Comparison of ENCODE assay signal across 10 mouse cellular contexts in the genomic region with DNA sequence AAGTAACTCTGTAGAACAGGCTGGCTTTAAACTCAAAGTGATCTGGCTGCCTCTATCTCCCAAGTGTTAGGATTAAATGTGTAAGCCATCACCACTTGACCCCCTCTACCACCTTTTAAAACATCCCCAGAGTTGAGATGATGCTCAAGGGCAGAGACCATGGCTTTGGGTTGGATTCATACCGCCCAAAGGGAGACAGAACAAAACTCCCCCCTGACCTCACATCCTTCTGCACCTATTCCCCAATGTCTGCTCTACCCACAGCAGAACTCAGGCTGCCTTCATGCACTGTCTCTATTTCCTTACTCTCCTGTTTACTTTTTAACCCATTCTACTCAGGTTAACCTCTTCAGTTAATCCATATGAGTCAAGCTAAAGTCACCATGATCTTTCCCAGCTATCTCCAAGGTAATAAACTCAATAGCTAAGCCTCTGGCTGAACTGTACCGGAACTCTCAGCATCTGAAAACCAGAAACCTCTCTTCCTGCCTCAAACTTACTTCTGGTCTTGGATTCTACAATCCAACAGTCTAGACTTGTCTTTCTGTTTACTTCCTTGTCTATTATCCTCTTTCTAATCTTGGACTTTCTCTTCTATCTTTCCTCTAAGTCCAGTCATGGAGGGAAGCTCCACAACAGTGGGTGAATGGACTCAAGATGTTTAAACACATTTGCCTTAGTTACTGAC. TPM values are rescaled to one million over a fixed set of nuclear protein-coding genes. Genes with fewer than 3 reads are reported as not detected.
DNase-seq lines count a peak whose midpoint lies in the region; ATAC-seq and TF ChIP-seq lines count a peak whose summit lies in the region.
"Had no signal": no experiment of that assay in that cellular context is flagged by ENCODE, and none has a peak within 500 bp of the region (broad histone marks: within the 10 kb centered on the region; RNA-seq: fewer than 3 reads in every experiment).

No protein-coding gene starts in this region.

- H3K9me3 ChIP-seq in heart, embryonic 14.5 days (ENCODE audit: control insufficient read depth, low read length): no peaks in the 10 kb centered on the region
- no peaks in the 10 kb centered on the region for H3K9me3 ChIP-seq in ES-E14 (ENCODE audit: control insufficient read depth, insufficient read depth, low read depth, low read length)
- no peaks in the 10 kb centered on the region for H3K9me3 ChIP-seq in hindbrain, embryonic 14.5 days (ENCODE audit: control insufficient read depth, low read length)
- no peaks in the 10 kb centered on the region for H3K9me3 ChIP-seq in midbrain, embryonic 14.5 days (ENCODE audit: control insufficient read depth, low read length)

- peak overlapping the region; percentile 92 for H3K4me2 ChIP-seq in heart, embryonic 14.5 days (ENCODE audit: low read length)
- peak overlapping the region; percentile 94 for H3K4me2 ChIP-seq in hindbrain, embryonic 14.5 days (replicated peaks)
- H3K4me2 ChIP-seq in midbrain, embryonic 14.5 days (ENCODE audit: low read length): peak overlapping the region; percentile 88

- peaks cover 5% of the 10 kb centered on the region; the same call in 1 of the 2 replicates for H3K36me3 ChIP-seq in heart, embryonic 14.5 days (ENCODE audit: control insufficient read depth, insufficient read depth, low read length)
- H3K36me3 ChIP-seq in ES-E14 (ENCODE audit: control insufficient read depth, insufficient read depth, low read length, poor library complexity, severe bottlenecking): no peaks in the 10 kb centered on the region
- H3K36me3 ChIP-seq in hindbrain, embryonic 14.5 days (replicated peaks; ENCODE audit: control insufficient read depth, insufficient read depth): no peaks in the 10 kb centered on the region
- H3K36me3 ChIP-seq in midbrain, embryonic 14.5 days (ENCODE audit: control insufficient read depth, insufficient read depth, low read length): 0 out of 2 replicates have a peak, but pooled peaks cover 6% of the 10 kb centered on the region

- in situ Hi-C loops in ES-E14 (cut with MboI; ENCODE audit: low sequenced_read_pairs in 2 of 2, unreplicated experiment in 2 of 2): no loop called here

- peak overlapping the region; percentile 95 for H3K9ac ChIP-seq in heart, embryonic 14.5 days (ENCODE audit: low read length)
- no peak overlapping the region for H3K9ac ChIP-seq in ES-E14 (ENCODE audit: insufficient read depth, low read depth, low read length, poor library complexity, severe bottlenecking)
- H3K9ac ChIP-seq in hindbrain, embryonic 14.5 days: peak overlapping the region; percentile 93
- no peak overlapping the region for H3K9ac ChIP-seq in midbrain, embryonic 14.5 days (replicated peaks; ENCODE audit: low read length)

- WGBS in heart, embryonic 14.5 days: 88% methylated on average over 2 of the region's 2 CpGs
- 94% methylated on average over 2 of the region's 2 CpGs for WGBS in hindbrain, embryonic 14.5 days
- whole genome bisulfite sequencing in midbrain, embryonic 14.5 days: 85% methylated on average over 2 of the region's 2 CpGs

- ATAC-seq in heart, embryonic 14.5 days (ENCODE audit: insufficient number of reproducible peaks, insufficient read depth, low FRiP score, low read depth): no peak
- ATAC-seq in hindbrain, embryonic 14.5 days (ENCODE audit: low FRiP score): no peak
- ATAC-seq in midbrain, embryonic 14.5 days (ENCODE audit: low FRiP score, low TSS enrichment): no peak

- DNase-seq in heart, adult 9 months (ENCODE audit: low spot score in 2 of 2): no peak
- DNase-seq in ES-E14 (ENCODE audit: low read depth, low spot score): no peak
- no peak for DNase-seq in hindbrain, embryonic 14.5 days (ENCODE audit: low spot score)
- no peak for DNase-seq in midbrain, embryonic 14.5 days
- DNase-seq in retina, embryonic 14.5 days (ENCODE audit: low spot score): no peak
- DNase-seq in urinary bladder, postnatal 4 days (ENCODE audit: low spot score in 2 of 2): no peak
- DNase-seq in kidney, postnatal 36 days: no peak

- no peak overlapping the region for H3K27ac ChIP-seq in heart, embryonic 14.5 days (replicated peaks in 1 of 2; ENCODE audit: control insufficient read depth in 1 of 2, insufficient read depth in 1 of 2, low read depth in 2 of 2, low read length in 2 of 2)
- no peak overlapping the region for H3K27ac ChIP-seq in ES-E14 (ENCODE audit: insufficient read depth, low read depth, low read length, poor library complexity, severe bottlenecking)
- H3K27ac ChIP-seq in hindbrain, embryonic 14.5 days: no peak overlapping the region
- H3K27ac ChIP-seq in midbrain, embryonic 14.5 days (replicated peaks; ENCODE audit: low read depth, low read length): no peak overlapping the region

- peaks cover 4 to 14% of the 10 kb centered on the region in 2 experiments for H3K4me1 ChIP-seq in heart, embryonic 14.5 days (ENCODE audit: control insufficient read depth in 2 of 2, insufficient read depth in 2 of 2, low read length in 2 of 2)
- H3K4me1 ChIP-seq in ES-E14 (ENCODE audit: control insufficient read depth in 2 of 2, insufficient read depth in 2 of 2, low read length in 2 of 2, poor library complexity in 1 of 2): peaks cover 4 to 6% of the 10 kb centered on the region in 2 experiments; a peak in 1 of 4 replicates
- peaks cover 23% of the 10 kb centered on the region for H3K4me1 ChIP-seq in hindbrain, embryonic 14.5 days (replicated peaks; ENCODE audit: control insufficient read depth, insufficient read depth, low read length)
- H3K4me1 ChIP-seq in midbrain, embryonic 14.5 days (ENCODE audit: control insufficient read depth, insufficient read depth, low read length): peaks cover 20% of the 10 kb centered on the region

- peak overlapping the region in 1 of 2 experiments; percentile 91; a peak in 2 of 4 replicates for H3K4me3 ChIP-seq in heart, embryonic 14.5 days (ENCODE audit: control insufficient read depth in 1 of 2, insufficient read depth in 1 of 2, low read depth in 1 of 2, low read length in 2 of 2)
- H3K4me3 ChIP-seq in ES-E14 (ENCODE audit: insufficient read depth in 1 of 2, low read depth in 1 of 2, low read length in 2 of 2, poor library complexity in 1 of 2, severe bottlenecking in 1 of 2): peak overlapping the region; percentile 84 to 97
- peak overlapping the region; percentile 63; the same call in 1 of the 2 replicates for H3K4me3 ChIP-seq in hindbrain, embryonic 14.5 days (replicated peaks; ENCODE audit: low read length)
- H3K4me3 ChIP-seq in midbrain, embryonic 14.5 days (replicated peaks; ENCODE audit: low read depth, low read length): 0 out of 2 replicates have a peak overlapping the region, but pooled peaks have one; percentile 94

- H3K27me3 ChIP-seq in heart, embryonic 14.5 days (ENCODE audit: control insufficient read depth, insufficient read depth, low read length): no peaks in the 10 kb centered on the region
- no peaks in the 10 kb centered on the region for H3K27me3 ChIP-seq in hindbrain, embryonic 14.5 days (ENCODE audit: control insufficient read depth, insufficient read depth, low read length)
- no peaks in the 10 kb centered on the region for H3K27me3 ChIP-seq in midbrain, embryonic 14.5 days (ENCODE audit: control insufficient read depth, insufficient read depth, low read length)

TF ChIP-seq in ES-E14, 5 proteins besides CTCF, POLR2A, EP300 and RAD21:
- TF ChIP-seq CHD2 (IDR thresholded peaks at IDR 0.05; ENCODE audit: low read depth, low read length): no peak
- TF ChIP-seq ZNF384 (IDR thresholded peaks at IDR 0.05; ENCODE audit: low read depth, low read length): no peak
- TF ChIP-seq ZC3H11A (IDR thresholded peaks at IDR 0.05; ENCODE audit: borderline replicate concordance, low read depth, low read length): no peak
- TF ChIP-seq HCFC1 (IDR thresholded peaks at IDR 0.05; ENCODE audit: borderline replicate concordance, insufficient read depth, low read length): no peak
- TF ChIP-seq MAFK (IDR thresholded peaks at IDR 0.05; ENCODE audit: insufficient read depth, low read depth, low read length): no peak

RNA-seq across cellular contexts. Expression of a gene that starts 1.5 kb away (rescaled TPM):
- polyA plus RNA-seq in heart, embryonic 14.5 days (2014; fragmentation: Nextera tagmentation; extraction: Ambion mirVana): 54.7 and 62.5 TPM in 2 replicates
- 49.4 and 65.5 TPM in 2 replicates for total RNA-seq in ES-E14 (2012; rRNA removed)
- polyA plus RNA-seq in hindbrain, embryonic 14.5 days (2014; fragmentation: Nextera tagmentation; extraction: Ambion mirVana): 76.9 and 79.1 TPM in 2 replicates
- polyA plus RNA-seq in midbrain, embryonic 14.5 days (2014; fragmentation: Nextera tagmentation; extraction: Ambion mirVana): 75.7 and 96.9 TPM in 2 replicates

RNA-seq across cellular contexts. Expression of a gene that starts 2.3 kb away (rescaled TPM):
- 0.54 TPM in 2 replicates for polyA plus RNA-seq in heart, embryonic 14.5 days (2014; fragmentation: Nextera tagmentation; extraction: Ambion mirVana)
- total RNA-seq in ES-E14 (2012; rRNA removed): 0.71 and 1.1 TPM in 2 replicates
- 0.84 TPM in 1 of 2 replicates, not detected in the other for polyA plus RNA-seq in hindbrain, embryonic 14.5 days (2014; fragmentation: Nextera tagmentation; extraction: Ambion mirVana)
- polyA plus RNA-seq in midbrain, embryonic 14.5 days (2014; fragmentation: Nextera tagmentation; extraction: Ambion mirVana): 0.82 and 1.1 TPM in 2 replicates
- total RNA-seq: common myeloid progenitor, adult 5-6 weeks; liver, adult 2 months had no signal
- polyA plus RNA-seq: liver, adult 2 months had no signal

RNA-seq across cellular contexts. Expression of a gene that starts 29.9 kb away (rescaled TPM):
- polyA plus RNA-seq in heart, embryonic 14.5 days (2014; fragmentation: Nextera tagmentation; extraction: Ambion mirVana): 25.7 and 25.8 TPM in 2 replicates
- 3.5 and 5.6 TPM in 2 replicates for total RNA-seq in ES-E14 (2012; rRNA removed)
- polyA plus RNA-seq in hindbrain, embryonic 14.5 days (2014; fragmentation: Nextera tagmentation; extraction: Ambion mirVana): 30.6 and 32.6 TPM in 2 replicates
- polyA plus RNA-seq in midbrain, embryonic 14.5 days (2014; fragmentation: Nextera tagmentation; extraction: Ambion mirVana): 23.8 and 26.2 TPM in 2 replicates

RNA-seq across cellular contexts. Expression of a gene that starts 51.2 kb away (rescaled TPM):
- 0.36 and 0.41 TPM in 2 replicates for polyA plus RNA-seq in heart, embryonic 14.5 days (2014; fragmentation: Nextera tagmentation; extraction: Ambion mirVana)
- total RNA-seq in ES-E14 (2012; rRNA removed): 1.6 and 3.8 TPM in 2 replicates
- 22.3 and 24.4 TPM in 2 replicates for polyA plus RNA-seq in hindbrain, embryonic 14.5 days (2014; fragmentation: Nextera tagmentation; extraction: Ambion mirVana)
- 17.8 and 18.0 TPM in 2 replicates for polyA plus RNA-seq in midbrain, embryonic 14.5 days (2014; fragmentation: Nextera tagmentation; extraction: Ambion mirVana)

Comparison
In these comparisons a context has a peak if more than half of its experiments do, and no peak if none do; other contexts are left out.
1. H3K9ac ChIP-seq: peak in heart, embryonic 14.5 days (single experiment) and hindbrain, embryonic 14.5 days (single experiment); none in ES-E14 (single experiment) and midbrain, embryonic 14.5 days (single experiment).
2. Peak in every context shown above with its lines, with median percentiles within 50 percentile points of each other: H3K4me2 ChIP-seq.